Mouse (Mus musculus) embryonic fibroblast, embryonic 13.5 days (primary cell): ENCODE results near the gene Bsg.

Experiments
- CTCF ChIP-seq: IDR thresholded peaks from 2 replicates; pipeline ENCODE4 v1.5.1; 2011; ENCODE audit warnings: mild to moderate bottlenecking, control low read depth, low read length, moderate library complexity, borderline replicate concordance; ENCODE audit not compliant: insufficient read depth
- POLR2A ChIP-seq: IDR thresholded peaks from 2 replicates; pipeline ENCODE4 v1.6.1; 2011; ENCODE audit warnings: low read depth, mild to moderate bottlenecking, control low read depth, low read length, moderate library complexity

GRCm38 (mm10) chr10:79738259-79738658 lies 34.0 kb downstream of the Bsg start:
- TF ChIP-seq CTCF (peak; percentile 4; the same call in 1 of the 2 replicates), POLR2A (no peak)
